Mouse (Mus musculus): ENCODE data around the gene Ankrd37.

DNA sequence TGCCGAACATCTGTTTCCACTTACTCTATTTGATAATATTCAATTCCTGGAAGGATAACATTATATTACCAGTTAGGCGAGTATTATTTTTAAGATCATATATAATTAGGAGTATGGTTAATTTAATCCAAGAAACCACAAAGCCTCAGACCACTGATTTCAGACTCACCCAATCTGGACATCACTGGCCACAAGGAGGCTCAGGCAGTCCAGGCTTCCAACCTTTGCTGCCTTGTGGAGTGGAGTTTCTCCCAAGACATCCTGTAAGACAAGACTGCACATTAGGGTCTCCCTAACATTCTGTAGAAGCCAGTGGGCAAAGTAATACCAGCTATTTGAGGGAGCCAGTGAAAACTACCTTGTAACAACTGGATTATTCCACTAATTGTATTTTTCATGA, 7.3 kb downstream of the Ankrd37 start:
- no peak for TF ChIP-seq POLR2AphosphoS5 (IDR thresholded peaks at IDR 0.05; ENCODE audit: insufficient replicate concordance, low read depth, low read length)
- TF ChIP-seq CTCF (IDR thresholded peaks at IDR 0.05; ENCODE audit: low read depth, low read length) = no peak
